Mouse (Mus musculus): ENCODE results near the gene Tor2a. TPM values are rescaled to one million over a fixed set of nuclear protein-coding genes. Genes with fewer than 3 reads are reported as not detected.

Tor2a gene
- 59.7 and 63.1 TPM in 2 replicates for polyA plus RNA-seq (2014; fragmentation: Nextera tagmentation; extraction: Ambion mirVana)

DNA sequence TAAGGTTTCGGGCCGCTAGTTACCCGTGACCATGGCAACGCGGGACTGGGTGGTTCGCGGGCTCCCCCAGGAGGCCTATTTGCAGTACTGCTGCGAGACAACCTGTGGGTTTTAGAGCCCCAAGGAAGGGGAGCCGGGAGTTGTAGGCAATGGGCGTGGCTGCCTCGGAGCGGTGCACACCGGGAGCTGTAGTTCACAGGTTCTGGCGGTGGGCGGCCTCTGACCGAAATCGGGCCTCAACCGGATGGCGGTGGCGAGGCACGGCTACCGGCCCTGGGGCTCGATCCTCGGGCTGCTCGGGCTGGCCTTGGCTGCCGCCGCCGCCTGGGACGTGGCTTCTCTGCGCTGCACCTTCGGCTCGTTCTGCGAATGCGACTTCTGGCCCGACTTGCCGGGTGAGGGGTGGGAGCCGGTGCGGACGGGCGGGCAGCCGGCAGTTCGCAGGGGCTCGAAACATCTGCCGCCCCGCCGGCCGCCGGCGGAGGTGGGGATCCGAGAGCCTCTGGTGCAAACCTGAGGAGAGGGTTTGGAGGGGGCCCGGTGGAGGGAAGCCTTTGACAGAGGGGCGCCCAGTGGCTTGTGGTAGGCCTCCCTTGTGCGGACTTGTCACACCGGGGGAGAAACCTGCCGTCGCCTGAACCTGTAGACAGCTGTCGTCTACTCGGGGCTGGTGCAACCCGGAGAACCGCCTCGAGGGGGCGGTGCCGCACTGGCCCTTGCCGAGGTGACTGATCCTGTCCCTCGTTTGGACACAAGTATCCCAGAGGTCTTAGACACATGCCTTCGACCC, at the start of gene Tor2a:
Gene Tor2a, plus strand, starts transcription at position 179 of the 790 bp plus-strand sequence.
- Histone ChIP-seq H3K36me3 (ENCODE audit: control insufficient read depth, insufficient read depth, low read length) (peaks cover 5% of the 10 kb centered on the region), H3K27ac (ENCODE audit: low read depth, low read length) (peak within 1 kb of the TSS; percentile 75), H3K4me2 (ENCODE audit: low read depth) (peak within 1 kb of the TSS; percentile 52), H3K9me3 (ENCODE audit: control insufficient read depth, low read length) (no peaks in the 10 kb centered on the region), H3K27me3 (ENCODE audit: control insufficient read depth, insufficient read depth, low read length) (no peaks in the 10 kb centered on the region), H3K9ac (ENCODE audit: low read length) (peak within 1 kb of the TSS; percentile 86), H3K4me1 (ENCODE audit: control insufficient read depth, insufficient read depth, low read length) (0 out of 2 replicates have a peak, but pooled peaks cover 4% of the 10 kb centered on the region), H3K4me3 (ENCODE audit: low read depth, low read length) (peak within 1 kb of the TSS; percentile 64)
- DNase-seq (ENCODE audit: low spot score), result peak; percentile 96
- WGBS, result under 1% methylated on average over 63 of the region's 66 CpGs
- peak; percentile 89 for ATAC-seq (ENCODE audit: insufficient read depth, low FRiP score, low TSS enrichment)

DNA sequence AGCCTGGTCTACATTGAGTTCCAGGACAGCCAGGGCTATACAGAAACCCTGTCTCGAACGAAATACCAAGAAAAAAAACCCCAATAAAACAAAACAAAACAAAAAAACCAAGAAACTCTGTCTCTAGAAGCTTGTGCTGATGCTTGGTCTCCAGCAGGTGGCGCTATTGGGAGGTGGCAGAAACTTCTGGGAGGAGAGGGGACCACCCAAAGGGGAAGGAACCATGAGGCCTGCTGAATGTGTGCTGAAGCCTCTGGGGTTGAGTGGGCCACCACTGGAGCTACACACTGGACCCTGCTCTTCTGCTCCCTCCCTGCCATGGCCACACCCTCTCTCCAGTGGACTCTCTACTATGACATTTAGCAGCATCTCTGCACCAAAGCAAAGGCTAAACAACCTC, 48.4 kb upstream of the Tor2a start:
- Histone ChIP-seq H3K4me1 (ENCODE audit: control insufficient read depth, insufficient read depth, low read length) (peaks cover 7% of the 10 kb centered on the region), H3K27me3 (ENCODE audit: control insufficient read depth, insufficient read depth, low read length) (no peaks in the 10 kb centered on the region), H3K4me2 (ENCODE audit: low read depth) (no peak overlapping the region), H3K27ac (ENCODE audit: low read depth, low read length) (no peak overlapping the region), H3K9me3 (ENCODE audit: control insufficient read depth, low read length) (no peaks in the 10 kb centered on the region), H3K9ac (ENCODE audit: low read length) (no peak overlapping the region), H3K36me3 (ENCODE audit: control insufficient read depth, insufficient read depth, low read length) (peaks cover 33% of the 10 kb centered on the region), H3K4me3 (ENCODE audit: low read depth, low read length) (no peak overlapping the region)
- no peak for ATAC-seq (ENCODE audit: insufficient read depth, low FRiP score, low TSS enrichment)
- DNase-seq (ENCODE audit: low spot score), result peak; percentile 71
- 51% methylated on average over 3 of the region's 3 CpGs for WGBS

DNA sequence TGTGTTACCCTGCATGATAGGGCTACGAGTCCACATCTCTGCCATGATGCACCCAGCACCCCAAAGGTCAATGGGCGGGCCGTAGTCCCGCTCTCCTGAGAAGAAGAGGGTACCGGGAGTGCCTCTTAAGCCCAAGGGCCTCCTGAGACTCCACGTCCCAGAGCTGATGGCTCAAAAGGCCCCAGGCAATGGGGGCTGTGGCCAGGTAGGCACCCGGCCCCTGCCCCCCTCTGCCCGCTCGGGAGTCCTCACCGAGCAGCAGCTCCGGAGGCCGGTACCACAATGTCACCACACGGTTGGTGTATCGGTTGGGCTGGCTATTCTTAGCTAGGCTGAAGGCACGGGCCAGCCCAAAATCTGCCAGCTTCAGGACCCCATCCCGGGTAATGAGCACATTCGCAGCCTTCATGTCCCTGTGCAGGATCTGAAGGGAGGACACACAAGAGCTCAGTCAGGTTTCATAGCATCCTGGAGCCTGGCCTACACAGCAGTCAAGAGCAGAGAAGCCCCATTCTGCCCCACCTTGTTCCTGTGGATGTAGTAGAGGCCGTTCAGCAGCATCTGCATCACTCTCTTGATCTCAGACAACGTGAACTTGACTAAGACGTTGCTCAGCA, 47.4 kb upstream of the Tor2a start:
- H3K36me3 ChIP-seq (ENCODE audit: control insufficient read depth, insufficient read depth, low read length), result peaks cover 30% of the 10 kb centered on the region
- H3K4me1 ChIP-seq (ENCODE audit: control insufficient read depth, insufficient read depth, low read length), result peaks cover 12% of the 10 kb centered on the region
- no peak overlapping the region for H3K4me2 ChIP-seq (ENCODE audit: low read depth)
- H3K27ac ChIP-seq (ENCODE audit: low read depth, low read length), result no peak overlapping the region
- ATAC-seq (ENCODE audit: insufficient read depth, low FRiP score, low TSS enrichment), result no peak
- no peaks in the 10 kb centered on the region for H3K27me3 ChIP-seq (ENCODE audit: control insufficient read depth, insufficient read depth, low read length)
- no peak for DNase-seq (ENCODE audit: low spot score)
- 97% methylated on average over 20 of the region's 20 CpGs for WGBS
- H3K9ac ChIP-seq (ENCODE audit: low read length), result no peak overlapping the region
- no peaks in the 10 kb centered on the region for H3K9me3 ChIP-seq (ENCODE audit: control insufficient read depth, low read length)
- no peak overlapping the region for H3K4me3 ChIP-seq (ENCODE audit: low read depth, low read length)

DNA sequence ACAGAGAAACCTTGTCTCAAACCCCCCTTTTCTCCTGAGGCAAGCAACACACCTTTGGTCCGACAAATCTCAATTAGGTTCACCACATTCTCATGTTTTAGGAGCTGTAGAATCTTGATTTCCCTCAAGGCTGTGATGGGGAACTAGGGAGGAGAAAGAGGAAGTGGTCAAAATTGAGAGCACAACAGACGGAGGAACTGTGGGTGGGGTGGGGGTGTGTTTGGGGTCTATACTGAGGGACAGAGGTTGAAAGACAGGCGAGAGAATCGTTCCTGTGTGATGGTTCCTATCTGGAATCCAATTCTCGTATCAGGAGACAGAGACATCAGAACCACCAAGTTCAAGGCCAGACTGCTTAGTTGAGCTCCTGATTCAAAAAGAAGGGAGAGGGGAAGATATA, 46.6 kb upstream of the Tor2a start:
- H3K36me3 ChIP-seq (ENCODE audit: control insufficient read depth, insufficient read depth, low read length), result peaks cover 30% of the 10 kb centered on the region
- H3K27ac ChIP-seq (ENCODE audit: low read depth, low read length), result no peak overlapping the region
- H3K4me3 ChIP-seq (ENCODE audit: low read depth, low read length), result no peak overlapping the region
- ATAC-seq (ENCODE audit: insufficient read depth, low FRiP score, low TSS enrichment) (no peak), DNase-seq (ENCODE audit: low spot score) (no peak)
- H3K27me3 ChIP-seq (ENCODE audit: control insufficient read depth, insufficient read depth, low read length), result no peaks in the 10 kb centered on the region
- no peaks in the 10 kb centered on the region for H3K9me3 ChIP-seq (ENCODE audit: control insufficient read depth, low read length)
- WGBS, result 91% methylated on average over 5 of the region's 5 CpGs
- H3K4me2 ChIP-seq (ENCODE audit: low read depth), result no peak overlapping the region
- H3K4me1 ChIP-seq (ENCODE audit: control insufficient read depth, insufficient read depth, low read length), result peaks cover 12% of the 10 kb centered on the region
- H3K9ac ChIP-seq (ENCODE audit: low read length), result no peak overlapping the region

DNA sequence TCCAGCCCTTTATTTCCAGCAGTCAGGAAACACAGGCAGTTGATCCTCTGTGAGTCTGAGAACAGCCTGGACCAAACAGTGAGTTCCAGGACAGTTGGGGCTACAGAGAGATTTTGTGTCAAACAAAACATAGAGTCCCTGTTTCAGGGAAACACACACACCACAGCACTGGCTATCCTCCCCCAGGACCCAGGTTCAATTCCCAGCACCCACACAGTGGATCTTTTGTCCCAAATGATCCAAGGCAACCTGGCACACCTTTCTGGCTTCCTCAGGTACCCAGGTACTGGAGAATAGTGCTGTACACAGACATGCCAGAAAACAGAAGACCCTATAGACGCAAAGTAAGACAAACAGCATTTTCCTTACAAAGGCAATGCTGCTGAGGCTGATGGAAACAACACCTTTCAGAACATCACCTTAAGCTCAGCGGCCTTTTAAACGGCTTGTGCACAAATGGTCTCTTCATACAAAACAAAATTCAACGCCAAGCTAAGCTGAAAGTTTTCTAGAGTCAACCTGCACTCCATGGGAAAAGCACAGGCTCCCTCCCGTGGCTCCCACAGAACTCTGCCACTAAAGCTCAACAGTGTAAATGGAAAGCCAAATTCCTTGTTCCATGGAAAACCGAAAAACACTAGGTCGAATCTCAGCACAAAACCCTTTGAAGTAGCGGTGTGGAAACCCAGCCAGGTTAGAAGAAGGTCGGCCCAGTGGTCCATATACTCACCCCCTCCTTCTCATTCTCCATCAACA, 45.6 kb upstream of the Tor2a start:
- Histone ChIP-seq H3K36me3 (ENCODE audit: control insufficient read depth, insufficient read depth, low read length) (peaks cover 22% of the 10 kb centered on the region), H3K27me3 (ENCODE audit: control insufficient read depth, insufficient read depth, low read length) (no peaks in the 10 kb centered on the region), H3K4me1 (ENCODE audit: control insufficient read depth, insufficient read depth, low read length) (peaks cover 12% of the 10 kb centered on the region), H3K4me3 (ENCODE audit: low read depth, low read length) (peak overlapping the region; percentile 90), H3K27ac (ENCODE audit: low read depth, low read length) (no peak overlapping the region), H3K4me2 (ENCODE audit: low read depth) (peak overlapping the region; percentile 78), H3K9me3 (ENCODE audit: control insufficient read depth, low read length) (no peaks in the 10 kb centered on the region), H3K9ac (ENCODE audit: low read length) (peak overlapping the region; percentile 91)
- WGBS, result 32% methylated on average over 9 of the region's 9 CpGs
- no peak for ATAC-seq (ENCODE audit: insufficient read depth, low FRiP score, low TSS enrichment)
- no peak for DNase-seq (ENCODE audit: low spot score)

DNA sequence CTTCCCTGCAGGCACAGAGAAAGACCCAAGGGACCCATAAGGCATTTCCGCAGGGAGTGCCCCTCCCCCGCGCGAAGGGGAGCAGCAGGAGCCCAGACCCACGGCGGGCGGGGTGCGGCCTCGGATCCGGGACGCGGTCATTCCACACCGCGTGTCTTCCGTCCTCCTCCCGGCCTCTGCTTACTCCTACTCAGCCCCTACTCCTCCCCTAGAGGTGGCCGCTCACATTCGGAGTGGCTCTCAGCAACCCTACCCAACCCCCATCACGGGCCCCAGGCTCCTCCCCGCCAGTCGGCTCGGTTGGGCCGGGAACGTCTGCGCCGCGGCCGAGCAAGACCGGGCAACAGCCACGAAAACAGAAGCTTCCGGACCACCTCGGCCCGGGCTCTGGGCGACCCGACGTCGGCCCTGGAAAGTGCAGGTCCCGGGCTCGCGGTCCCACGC, 44.9 kb upstream of the Tor2a start:
- H3K9me3 ChIP-seq (ENCODE audit: control insufficient read depth, low read length), result no peaks in the 10 kb centered on the region
- H3K27me3 ChIP-seq (ENCODE audit: control insufficient read depth, insufficient read depth, low read length), result no peaks in the 10 kb centered on the region
- peak overlapping the region; percentile 98; the same call in 1 of the 2 replicates for H3K27ac ChIP-seq (ENCODE audit: low read depth, low read length)
- WGBS, result 0% methylated on average over 41 of the region's 41 CpGs
- DNase-seq (ENCODE audit: low spot score) (peak; percentile 58), ATAC-seq (ENCODE audit: insufficient read depth, low FRiP score, low TSS enrichment) (peak; percentile 56)
- peaks cover 12% of the 10 kb centered on the region for H3K4me1 ChIP-seq (ENCODE audit: control insufficient read depth, insufficient read depth, low read length)
- peak overlapping the region; percentile 91 for H3K9ac ChIP-seq (ENCODE audit: low read length)
- H3K36me3 ChIP-seq (ENCODE audit: control insufficient read depth, insufficient read depth, low read length), result peaks cover 16% of the 10 kb centered on the region
- peak overlapping the region; percentile 78 for H3K4me2 ChIP-seq (ENCODE audit: low read depth)
- H3K4me3 ChIP-seq (ENCODE audit: low read depth, low read length), result peak overlapping the region; percentile 90

DNA sequence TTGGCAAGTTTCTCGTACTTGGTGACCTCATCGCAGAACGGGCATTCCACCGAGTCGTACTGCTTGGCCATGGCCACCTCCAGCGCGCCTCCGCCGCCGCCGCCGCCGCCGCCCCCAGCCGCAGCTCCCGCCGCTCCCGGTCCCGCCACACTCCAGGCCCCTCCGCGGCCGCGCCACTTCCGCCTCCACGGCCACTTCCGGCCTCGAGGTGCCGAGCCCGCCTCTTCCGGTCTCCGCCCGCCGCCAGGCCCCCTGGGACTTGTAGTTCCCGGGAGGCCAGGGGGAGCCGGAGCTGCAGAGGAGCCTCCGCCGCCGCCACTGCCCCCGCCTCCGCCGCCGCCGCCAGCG, 44.5 kb upstream of the Tor2a start:
- ATAC-seq (ENCODE audit: insufficient read depth, low FRiP score, low TSS enrichment) (peak; percentile 89), DNase-seq (ENCODE audit: low spot score) (peak; percentile 96)
- WGBS, result 0% methylated on average over 26 of the region's 44 CpGs
- H3K27ac ChIP-seq (ENCODE audit: low read depth, low read length), result peak overlapping the region; percentile 98
- H3K27me3 ChIP-seq (ENCODE audit: control insufficient read depth, insufficient read depth, low read length), result no peaks in the 10 kb centered on the region
- peak overlapping the region; percentile 91 for H3K9ac ChIP-seq (ENCODE audit: low read length)
- peaks cover 14% of the 10 kb centered on the region for H3K36me3 ChIP-seq (ENCODE audit: control insufficient read depth, insufficient read depth, low read length)
- no peaks in the 10 kb centered on the region for H3K9me3 ChIP-seq (ENCODE audit: control insufficient read depth, low read length)
- peak overlapping the region; percentile 90 for H3K4me3 ChIP-seq (ENCODE audit: low read depth, low read length)
- H3K4me2 ChIP-seq (ENCODE audit: low read depth), result peak overlapping the region; percentile 78
- peaks cover 12% of the 10 kb centered on the region for H3K4me1 ChIP-seq (ENCODE audit: control insufficient read depth, insufficient read depth, low read length)

DNA sequence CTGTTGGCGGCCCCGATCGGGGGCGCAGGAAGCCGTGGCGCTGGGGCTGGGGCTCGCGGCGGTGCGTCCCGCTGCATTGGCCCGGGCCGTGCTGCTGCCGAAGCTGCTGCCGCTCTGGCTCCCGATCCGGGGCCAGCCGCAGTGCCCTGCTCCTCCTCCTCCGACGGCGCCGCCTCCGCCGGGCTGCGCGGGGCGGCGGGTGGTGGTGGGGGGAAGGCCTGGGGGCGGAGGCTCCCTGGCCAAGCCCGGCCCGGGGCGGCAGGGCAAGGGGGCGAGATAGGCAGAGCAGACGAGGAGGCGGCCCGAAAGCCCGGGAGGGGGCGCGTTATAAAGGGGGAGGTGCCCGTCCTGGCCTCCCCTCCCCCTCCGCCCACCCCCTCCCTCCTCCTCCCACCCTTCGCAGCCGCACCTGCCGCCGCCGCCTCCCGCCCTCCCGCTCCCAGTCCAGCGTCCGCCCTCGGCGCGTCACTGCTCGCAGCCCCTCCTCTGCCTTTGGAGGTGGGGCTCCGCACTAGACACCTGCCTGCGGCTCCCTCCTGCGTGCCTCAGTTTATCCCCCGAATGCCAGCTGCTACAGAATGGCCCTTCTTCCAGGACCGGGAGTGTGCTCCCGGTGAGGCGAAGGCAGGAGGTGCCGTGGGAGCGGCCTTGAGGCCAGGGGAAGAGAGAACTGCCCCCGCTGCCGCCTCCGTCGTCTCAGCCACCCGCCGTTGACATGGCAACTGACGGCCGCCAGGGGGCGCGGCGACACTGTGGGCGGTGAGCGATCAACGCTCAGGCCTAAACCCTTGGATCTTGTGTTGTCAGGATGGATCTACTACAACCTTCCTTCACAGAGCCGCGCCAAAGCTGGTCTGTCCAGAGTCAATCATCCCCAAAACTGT, 43.9 kb upstream of the Tor2a start, which contains the start of gene Cdk9:
Gene Cdk9, minus strand, starts transcription at position 143 of the 884 bp plus-strand sequence.
- peak; percentile 66 for ATAC-seq (ENCODE audit: insufficient read depth, low FRiP score, low TSS enrichment)
- H3K4me1 ChIP-seq (ENCODE audit: control insufficient read depth, insufficient read depth, low read length), result peaks cover 12% of the 10 kb centered on the region

More for the DNA sequence above, 43.9 kb upstream of the Tor2a start, which contains the start of gene Cdk9:
- Histone ChIP-seq H3K4me2 (ENCODE audit: low read depth) (peak within 1 kb of the TSS; percentile 78), H3K9ac (ENCODE audit: low read length) (peak within 1 kb of the TSS; percentile 91), H3K36me3 (ENCODE audit: control insufficient read depth, insufficient read depth, low read length) (peaks cover 11% of the 10 kb centered on the region), H3K9me3 (ENCODE audit: control insufficient read depth, low read length) (no peaks in the 10 kb centered on the region), H3K27me3 (ENCODE audit: control insufficient read depth, insufficient read depth, low read length) (no peaks in the 10 kb centered on the region), H3K27ac (ENCODE audit: low read depth, low read length) (peak within 1 kb of the TSS; percentile 98), H3K4me3 (ENCODE audit: low read depth, low read length) (peak within 1 kb of the TSS; percentile 90)
- DNase-seq (ENCODE audit: low spot score), result peak; percentile 92
- WGBS, result under 1% methylated on average over 32 of the region's 79 CpGs
